8 mouse cellular contexts compared by ENCODE assay signal in genomic region chr7:102441657-102442391, GRCm38 (mm10). TPM values are rescaled to one million over a fixed set of nuclear protein-coding genes. Genes with fewer than 3 reads are reported as not detected.
DNase-seq lines count a peak whose midpoint lies in the region; ATAC-seq lines count a peak whose summit lies in the region.

Gene Rrm1 (plus strand): TSS chr7:102441695.

- intact Hi-C loops in gastrocnemius, postnatal 14 days (cut with DNase I; ENCODE audit: low total_unique reads) = no loop called here
- intact Hi-C loops in left cerebral cortex, postnatal 10 days (cut with DNase I) = no loop called here

- peak; percentile 99 for ATAC-seq in inflammation-experienced regulatory T-cells, adult 6 months
- ATAC-seq in megakaryocyte-erythroid progenitor cell, adult 5-6 weeks (replicated peaks; ENCODE audit: low FRiP score, low TSS enrichment, poor library complexity, severe bottlenecking) = peak; percentile 91

- peak; percentile 96 to 98 for DNase-seq in adrenal gland, adult (ENCODE audit: inconsistent age in 2 of 2, low spot score in 1 of 2)
- DNase-seq in embryo, embryonic 10.5 days (ENCODE audit: low spot score) = peak; percentile 98
- peak; percentile 92 for DNase-seq in gastrocnemius, postnatal 14 days
- DNase-seq in left cerebral cortex, postnatal 10 days (ENCODE audit: extremely low spot score in 1 of 2, low spot score in 2 of 2) = peak; percentile 95 to 97
- peak; percentile 95 for DNase-seq in right cerebral cortex, postnatal 25 days
- peak; percentile 92 to 95 for DNase-seq in urinary bladder, postnatal 4 days (ENCODE audit: low spot score in 2 of 2)

RNA-seq across cellular contexts. Expression of gene Rrm1, which starts in this region (rescaled TPM):
- 10 to 100 TPM; 14.7 to 17.0 TPM for total RNA-seq in gastrocnemius, postnatal 14 days (2021)
- polyA plus RNA-seq in inflammation-experienced regulatory T-cells, adult 6 months (2017; shearing (Covaris generic)) = 100 to 1,000 TPM in 1 of 3 experiments, 10 to 100 TPM in 2; 45.4 to 216 (median 61.4) TPM
- total RNA-seq in left cerebral cortex, postnatal 10 days (2021) = 10 to 100 TPM; 14.5 TPM
- 270 and 301 TPM in 2 replicates for total RNA-seq in megakaryocyte-erythroid progenitor cell, adult 5-6 weeks (2014; fragmentation: Nextera tagmentation)
- total RNA-seq in megakaryocyte-erythroid progenitor cell, adult 5-6 weeks (2017) = 1,022 TPM in 2 replicates

Comparison
In these comparisons a context has a peak if more than half of its experiments do, and no peak if none do; other contexts are left out.
1. Peak in every context shown above with its lines: DNase-seq and ATAC-seq.
2. RNA of gene Rrm1 (total RNA-seq): 270 to 1,022 TPM in megakaryocyte-erythroid progenitor cell, adult 5-6 weeks; 14.7 to 17.0 TPM in gastrocnemius, postnatal 14 days and 14.5 TPM in left cerebral cortex, postnatal 10 days; every median in the first group is over 10 times any median in the second.